Mouse (Mus musculus) inflammation-experienced regulatory T-cells, adult 6 months (primary cell): Measurements from ENCODE around the gene Cacng7. TPM values are rescaled to one million over a fixed set of nuclear protein-coding genes. Genes with fewer than 3 reads are reported as not detected.

ENCODE experiments used
- ATAC-seq: one replicate; pipeline ENCODE4 v1.8.0; 2017
- polyA plus RNA-seq, 3 experiments: library from polyadenylated mRNA; unstranded; fragments of 100-300 nt; shearing (Covaris generic); gene quantifications; one replicate each; pipeline ENCODE4 v1.2.1; 2017

The Cacng7 gene
- polyA plus RNA-seq, 3 experiments from 2014 or later, result not detected

DNA sequence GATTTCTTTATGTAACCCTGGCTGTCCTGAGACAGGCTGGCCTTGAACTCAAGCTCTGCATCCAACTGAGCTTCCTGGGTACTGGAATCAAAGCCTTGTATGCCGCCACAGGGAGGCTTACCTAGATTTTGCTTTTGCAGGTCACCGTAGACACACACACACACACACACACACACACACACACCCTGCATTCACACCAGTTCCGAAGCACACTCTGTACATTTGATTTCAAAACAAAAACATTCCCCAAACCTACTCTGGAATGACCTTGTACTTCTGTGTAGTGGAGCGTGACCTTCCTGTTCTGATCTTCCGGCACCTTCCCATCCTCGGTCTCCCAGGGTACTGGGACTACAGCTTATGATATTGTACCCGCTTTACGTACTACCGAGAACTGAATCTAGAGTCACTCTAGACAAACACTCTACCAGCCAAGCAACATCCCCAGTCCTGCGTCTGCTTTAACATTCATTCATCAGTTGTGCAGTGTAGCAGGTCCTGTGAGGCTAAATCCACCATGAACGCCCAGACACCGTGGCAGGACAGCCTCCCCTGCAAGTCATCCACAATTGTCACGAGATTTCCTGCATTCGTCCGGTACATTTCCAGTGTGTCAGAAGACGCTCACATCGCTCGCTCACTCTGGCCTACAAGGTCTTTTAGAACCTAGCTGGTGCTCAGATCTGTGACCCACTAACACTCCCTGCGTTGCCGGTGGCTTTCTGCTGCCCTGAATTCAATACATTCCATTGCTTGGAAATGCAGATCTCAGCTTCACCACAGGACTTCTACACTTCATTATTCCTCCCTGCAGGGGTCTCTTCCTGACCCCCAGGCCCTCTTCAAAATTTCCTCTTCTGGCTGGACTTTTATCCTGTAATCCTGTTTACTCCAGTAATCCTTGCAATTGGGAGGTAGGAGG is 14.9 kb downstream of the Cacng7 start:
- ATAC-seq, result no peak

- no peak for ATAC-seq
These were observed 15.6 kb downstream of the Cacng7 start for GRCm38 (mm10) chr7:3348326-3348725.

DNA sequence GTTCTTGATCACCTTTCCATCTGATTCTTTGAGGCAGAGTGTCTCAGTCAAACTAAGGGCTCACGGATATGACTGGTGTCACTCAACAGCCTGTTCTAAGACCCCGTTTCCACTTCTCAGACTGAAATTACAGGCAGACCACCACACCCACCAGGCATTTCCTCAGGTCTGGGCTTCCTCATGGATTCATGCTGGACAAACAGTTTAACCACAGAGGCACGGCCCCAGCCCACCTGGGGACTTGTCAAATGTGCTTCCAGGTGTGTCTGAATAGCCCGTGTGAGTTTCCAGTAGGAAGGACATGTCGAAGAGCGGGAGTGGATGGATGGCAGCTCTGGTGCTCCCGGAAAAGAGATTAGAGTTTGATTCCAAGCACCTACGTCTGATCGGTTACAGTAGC is 17.0 kb downstream of the Cacng7 start:
- no peak for ATAC-seq

- no peak for ATAC-seq
These were observed 18.8 kb downstream of the Cacng7 start for GRCm38 (mm10) chr7:3351536-3351935.

DNA sequence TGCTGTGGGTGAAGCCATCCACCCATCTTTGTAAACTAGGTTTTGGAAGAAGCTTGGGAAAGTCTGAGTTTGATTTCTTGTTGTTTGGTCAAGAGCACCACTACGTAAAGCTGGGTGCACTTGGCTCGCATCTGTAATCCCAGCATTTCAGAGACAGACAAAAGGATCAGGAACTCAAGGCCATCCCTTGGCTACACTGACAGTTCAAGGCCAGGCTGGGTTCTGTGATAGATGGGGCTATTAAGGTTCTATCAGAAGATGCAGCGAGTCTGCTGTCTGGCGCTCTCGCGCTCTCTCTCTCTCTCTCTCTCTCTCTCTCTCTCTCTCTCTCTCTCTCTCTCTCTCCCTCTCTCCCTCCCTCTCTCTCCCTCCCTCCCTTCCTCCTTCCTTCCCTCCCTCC is 22.1 kb downstream of the Cacng7 start:
- ATAC-seq, result no peak

GRCm38 (mm10) chr7:3360678-3361077 is 27.9 kb downstream of the Cacng7 start:
- no peak for ATAC-seq

GRCm38 (mm10) chr7:3365547-3366279 is 33.0 kb downstream of the Cacng7 start:
- no peak for ATAC-seq

GRCm38 (mm10) chr7:3366705-3367516 is 34.2 kb downstream of the Cacng7 start:
- no peak for ATAC-seq

- no peak for ATAC-seq
These were observed 34.8 kb downstream of the Cacng7 start for GRCm38 (mm10) chr7:3367569-3367968.

DNA sequence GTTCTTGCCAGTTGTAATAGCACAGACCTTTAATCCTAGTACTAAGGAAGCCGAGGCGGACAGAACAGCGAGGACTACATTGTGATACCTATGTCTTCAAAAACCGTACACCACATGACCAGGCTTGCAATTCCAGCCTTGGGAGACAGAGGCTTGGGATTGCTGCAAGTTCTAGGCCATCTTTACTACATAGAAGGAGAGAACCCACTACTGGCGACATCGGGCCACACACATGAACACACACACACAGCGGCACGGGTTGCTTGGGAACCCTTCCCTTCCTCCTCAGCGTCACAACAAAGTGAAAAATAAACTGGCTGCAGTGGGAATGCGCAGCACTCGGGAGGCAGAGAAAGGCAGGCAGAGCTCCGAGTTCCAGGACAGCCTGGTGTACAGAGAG is 35.6 kb downstream of the Cacng7 start:
- no peak for ATAC-seq

- no peak for ATAC-seq
These were observed 36.4 kb downstream of the Cacng7 start for GRCm38 (mm10) chr7:3369189-3369588.

- no peak for ATAC-seq
These were observed 37.7 kb downstream of the Cacng7 start for GRCm38 (mm10) chr7:3370407-3370806.

GRCm38 (mm10) chr7:3372376-3372775 is 39.6 kb downstream of the Cacng7 start:
- ATAC-seq, result no peak

GRCm38 (mm10) chr7:3373754-3374153 is 41.0 kb downstream of the Cacng7 start:
- ATAC-seq, result no peak

- no peak for ATAC-seq
These were observed 44.1 kb downstream of the Cacng7 start for GRCm38 (mm10) chr7:3376831-3377230.

GRCm38 (mm10) chr7:3382123-3382522 is 49.4 kb downstream of the Cacng7 start:
- no peak for ATAC-seq

GRCm38 (mm10) chr7:3384807-3385319 is 52.1 kb downstream of the Cacng7 start:
- ATAC-seq, result no peak

DNA sequence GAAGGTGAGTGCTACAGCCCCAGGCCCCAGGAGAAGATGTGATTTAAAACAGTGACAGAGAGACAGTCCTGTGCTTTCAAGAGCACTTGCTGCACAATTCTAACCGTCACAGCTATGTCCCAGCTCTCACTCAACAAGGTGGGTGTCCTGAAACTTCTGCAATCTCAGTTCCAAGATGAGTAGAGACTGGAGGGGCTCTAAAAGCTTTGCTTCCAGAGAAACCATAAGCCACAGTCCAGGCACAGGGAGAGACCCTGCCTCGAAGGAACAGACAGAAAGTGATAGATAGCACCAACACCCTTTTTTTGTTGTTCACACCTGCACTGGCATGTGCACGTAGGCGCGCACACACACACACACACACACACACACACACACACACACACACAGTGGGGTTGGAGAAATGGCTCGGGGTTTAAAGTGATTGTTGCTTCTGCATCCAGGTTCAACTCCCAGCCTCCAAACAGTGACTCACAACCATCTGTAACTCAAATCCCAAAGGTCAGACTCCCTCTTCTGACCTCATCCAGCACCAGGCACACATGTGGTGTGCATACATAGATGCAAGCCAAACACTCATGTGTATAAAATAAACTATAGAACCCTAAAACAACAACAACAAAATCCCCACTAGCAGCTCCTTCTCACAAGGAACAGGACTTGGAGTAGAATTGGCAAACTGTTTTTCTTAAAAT is 53.4 kb downstream of the Cacng7 start:
- no peak for ATAC-seq

GRCm38 (mm10) chr7:3387761-3388160 is 55.0 kb downstream of the Cacng7 start:
- ATAC-seq, result no peak

DNA sequence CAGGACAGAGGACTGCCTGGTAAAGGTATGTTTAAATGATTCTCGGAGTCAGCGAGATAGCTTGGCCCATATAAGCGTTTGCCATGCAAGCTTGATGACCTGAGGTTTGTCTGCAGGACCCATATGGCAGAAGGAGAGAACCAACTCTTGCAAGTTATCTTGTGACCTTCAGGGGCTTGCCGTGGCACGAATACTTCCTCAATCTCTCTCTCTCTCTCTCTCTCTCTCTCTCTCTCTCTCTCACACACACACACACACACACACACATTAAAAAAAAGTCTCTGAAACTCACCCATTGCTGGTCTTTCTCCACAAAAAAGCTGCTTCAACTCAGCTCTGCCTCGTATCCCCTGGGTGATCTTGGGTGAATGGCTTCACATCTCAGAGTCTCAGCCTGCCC is 56.1 kb downstream of the Cacng7 start:
- no peak for ATAC-seq

DNA sequence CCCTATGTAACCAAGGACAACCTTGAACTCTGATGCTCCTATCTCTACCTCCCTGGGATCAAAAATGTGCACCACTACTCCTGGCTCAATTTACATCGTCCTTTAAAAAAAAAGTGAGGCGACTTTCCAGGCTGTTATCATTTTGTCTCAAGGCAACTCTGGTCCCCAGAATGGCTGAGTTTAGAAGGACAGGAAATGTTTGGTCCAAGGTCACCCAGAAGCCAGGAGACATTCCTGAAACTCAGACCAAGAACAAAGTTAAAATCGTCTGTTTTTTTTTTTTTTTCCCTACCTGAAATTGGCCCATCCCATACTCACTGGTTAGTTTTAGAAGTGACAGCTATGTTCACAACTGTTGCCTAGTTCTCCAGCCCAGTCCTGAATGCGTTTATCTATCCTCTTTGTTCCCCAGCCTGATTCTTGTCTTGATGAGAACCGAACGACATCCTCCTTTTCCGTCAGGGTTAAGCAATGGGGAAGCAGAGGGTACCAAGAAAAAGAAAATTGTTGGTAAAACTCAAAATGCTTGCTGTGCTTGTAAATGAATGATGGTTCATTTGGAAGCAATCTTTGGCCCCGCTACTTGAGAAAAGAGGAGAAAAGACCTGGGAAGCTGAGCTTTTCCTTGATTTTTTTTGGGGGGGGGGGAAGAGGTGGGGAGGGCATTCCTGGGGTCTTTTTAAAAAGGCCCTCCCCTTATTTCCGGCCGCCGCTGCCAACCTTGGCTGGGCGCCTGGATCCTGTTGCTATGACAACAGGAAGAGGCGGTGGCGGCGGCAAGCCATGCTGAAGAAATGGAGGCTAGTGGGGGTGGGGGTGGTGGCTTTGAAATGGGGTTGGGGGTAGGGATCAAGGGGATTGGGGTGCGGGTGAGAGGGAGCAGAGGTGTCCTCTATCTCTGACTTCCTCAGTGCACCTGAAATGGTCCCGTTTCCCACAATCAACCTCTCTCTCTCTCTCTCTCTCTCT is 57.0 kb downstream of the Cacng7 start:
- no peak for ATAC-seq
